Mouse (Mus musculus): Measurements from ENCODE around the gene Arid1b. TPM values are rescaled to one million over a fixed set of nuclear protein-coding genes. Genes with fewer than 3 reads are reported as not detected.

Arid1b gene
- total RNA-seq, 2 experiments from 2014 or later = 15.2 to 23.0 TPM

GRCm38 (mm10) chr17:5295086-5295947 lies 301.2 kb downstream of the Arid1b start:
- ATAC-seq (ENCODE audit: poor library complexity, severe bottlenecking) = peak; percentile 75

- no peak; the same call in 1 of the 2 replicates for ATAC-seq (ENCODE audit: poor library complexity, severe bottlenecking)
Measured at GRCm38 (mm10) chr17:5295948-5296262, 301.8 kb downstream of the Arid1b start.

GRCm38 (mm10) chr17:5297491-5297890 lies 303.4 kb downstream of the Arid1b start:
- ATAC-seq (ENCODE audit: poor library complexity, severe bottlenecking) = no peak

- ATAC-seq (ENCODE audit: poor library complexity, severe bottlenecking) = no peak
Measured at GRCm38 (mm10) chr17:5297984-5298383, 303.9 kb downstream of the Arid1b start.

GRCm38 (mm10) chr17:5298891-5299559 lies 304.9 kb downstream of the Arid1b start:
- ATAC-seq (ENCODE audit: poor library complexity, severe bottlenecking) = no peak

- ATAC-seq (ENCODE audit: poor library complexity, severe bottlenecking) = peak; percentile 89
Measured at GRCm38 (mm10) chr17:5302971-5303746, 309.0 kb downstream of the Arid1b start.

- no peak for ATAC-seq (ENCODE audit: poor library complexity, severe bottlenecking)
Measured at GRCm38 (mm10) chr17:5305783-5306477, 311.8 kb downstream of the Arid1b start.

GRCm38 (mm10) chr17:5309930-5310329 lies 315.8 kb downstream of the Arid1b start:
- peak; percentile 59 for ATAC-seq (ENCODE audit: poor library complexity, severe bottlenecking)

GRCm38 (mm10) chr17:5310425-5310888 lies 316.3 kb downstream of the Arid1b start:
- peak; percentile 34; the same call in 1 of the 2 replicates for ATAC-seq (ENCODE audit: poor library complexity, severe bottlenecking)

- ATAC-seq (ENCODE audit: poor library complexity, severe bottlenecking) = peak; percentile 85
Measured at GRCm38 (mm10) chr17:5311062-5311461, 316.9 kb downstream of the Arid1b start.

- ATAC-seq (ENCODE audit: poor library complexity, severe bottlenecking) = no peak
Measured at GRCm38 (mm10) chr17:5312307-5312706, 318.2 kb downstream of the Arid1b start.

- no peak for ATAC-seq (ENCODE audit: poor library complexity, severe bottlenecking)
Measured at GRCm38 (mm10) chr17:5314735-5315134, 320.6 kb downstream of the Arid1b start.

GRCm38 (mm10) chr17:5316489-5316888 lies 322.4 kb downstream of the Arid1b start:
- peak; percentile 96 for ATAC-seq (ENCODE audit: poor library complexity, severe bottlenecking)

- no peak for ATAC-seq (ENCODE audit: poor library complexity, severe bottlenecking)
Measured at GRCm38 (mm10) chr17:5321589-5322225, 327.6 kb downstream of the Arid1b start.

- no peak for ATAC-seq (ENCODE audit: poor library complexity, severe bottlenecking)
Measured at GRCm38 (mm10) chr17:5322594-5322993, 328.5 kb downstream of the Arid1b start.

GRCm38 (mm10) chr17:5323746-5324145 lies 329.6 kb downstream of the Arid1b start:
- no peak for ATAC-seq (ENCODE audit: poor library complexity, severe bottlenecking)

- ATAC-seq (ENCODE audit: poor library complexity, severe bottlenecking) = no peak
Measured at GRCm38 (mm10) chr17:5324236-5324876, 330.2 kb downstream of the Arid1b start.

GRCm38 (mm10) chr17:5326689-5327088 lies 332.6 kb downstream of the Arid1b start:
- ATAC-seq (ENCODE audit: poor library complexity, severe bottlenecking) = no peak

- ATAC-seq (ENCODE audit: poor library complexity, severe bottlenecking) = peak; percentile 87
Measured at GRCm38 (mm10) chr17:5327480-5328180, 333.5 kb downstream of the Arid1b start.
